Mouse (Mus musculus) lung, embryonic 14.5 days (tissue): Measurements from ENCODE around the gene Tedc2. TPM values are rescaled to one million over a fixed set of nuclear protein-coding genes. Genes with fewer than 3 reads are reported as not detected.

Experiments used
- ATAC-seq: fragments of 200-750 bp; cut with Nextera tagmentation; 2 replicates; pipeline ENCODE4 v1.8.0; 2017; ENCODE audit warnings: mild to moderate bottlenecking, moderate TSS enrichment, moderate library complexity; ENCODE audit not compliant: insufficient read depth
- DNase-seq: peaks from one replicate; pipeline ENCODE4 v3.0.0-alpha.2; 2015
- H3K27ac ChIP-seq: fragments of 300-500 bp; sonication (generic); 2 replicates; pipeline ENCODE4 v1.5.1; 2014; ENCODE audit warnings: low read depth, mild to moderate bottlenecking, moderate library complexity
- H3K27me3 ChIP-seq: fragments of 300-500 bp; sonication (generic); 2 replicates; pipeline ENCODE4 v1.6.1; 2014; ENCODE audit warnings: low read length, control low read depth; ENCODE audit not compliant: insufficient read depth
- H3K36me3 ChIP-seq: fragments of 300-500 bp; sonication (generic); 2 replicates; pipeline ENCODE4 v1.6.1; 2014; ENCODE audit warnings: control low read depth; ENCODE audit not compliant: insufficient read depth
- H3K4me1 ChIP-seq: fragments of 300-500 bp; sonication (generic); 2 replicates; pipeline ENCODE4 v1.6.1; 2014; ENCODE audit warnings: antibody characterized with exemption, control low read depth; ENCODE audit not compliant: insufficient read depth
- H3K4me2 ChIP-seq: fragments of 300-500 bp; sonication (generic); 2 replicates; pipeline ENCODE4 v1.6.1; 2014; ENCODE audit warnings: mild to moderate bottlenecking
- H3K4me3 ChIP-seq: fragments of 300-500 bp; sonication (generic); 2 replicates; pipeline ENCODE4 v1.5.1; 2014; ENCODE audit warnings: low read depth, low read length
- H3K9ac ChIP-seq: fragments of 300-500 bp; sonication (generic); 2 replicates; pipeline ENCODE4 v1.6.1; 2014
- H3K9me3 ChIP-seq: fragments of 300-500 bp; sonication (generic); 2 replicates; pipeline ENCODE4 v1.6.1; 2016; ENCODE audit warnings: low read depth, low read length, control low read depth
- CTCF ChIP-seq: IDR thresholded peaks from 2 replicates; pipeline ENCODE4 v1.5.1; 2016; ENCODE audit warnings: antibody characterized with exemption, low read depth
- WGBS: fragments of 180-500 bp; shearing (Covaris S2); extraction: QIAGEN DNeasy Blood & Tissue Kit; methylation state at CpG from one replicate; pipeline ENCODE4 v1.1.7; 2014; 5-methylcytosine and 5-hydroxymethylcytosine counted together
- polyA plus RNA-seq: library from polyadenylated mRNA; unstranded; fragments of >200 nt; fragmentation: Nextera tagmentation; extraction: Ambion mirVana; gene quantifications from 2 replicates; pipeline ENCODE4 v1.2.1, GENCODE M21; 2014

Tedc2 gene
- polyA plus RNA-seq, 1 experiment from 2014 or later = 15.2 TPM

DNA sequence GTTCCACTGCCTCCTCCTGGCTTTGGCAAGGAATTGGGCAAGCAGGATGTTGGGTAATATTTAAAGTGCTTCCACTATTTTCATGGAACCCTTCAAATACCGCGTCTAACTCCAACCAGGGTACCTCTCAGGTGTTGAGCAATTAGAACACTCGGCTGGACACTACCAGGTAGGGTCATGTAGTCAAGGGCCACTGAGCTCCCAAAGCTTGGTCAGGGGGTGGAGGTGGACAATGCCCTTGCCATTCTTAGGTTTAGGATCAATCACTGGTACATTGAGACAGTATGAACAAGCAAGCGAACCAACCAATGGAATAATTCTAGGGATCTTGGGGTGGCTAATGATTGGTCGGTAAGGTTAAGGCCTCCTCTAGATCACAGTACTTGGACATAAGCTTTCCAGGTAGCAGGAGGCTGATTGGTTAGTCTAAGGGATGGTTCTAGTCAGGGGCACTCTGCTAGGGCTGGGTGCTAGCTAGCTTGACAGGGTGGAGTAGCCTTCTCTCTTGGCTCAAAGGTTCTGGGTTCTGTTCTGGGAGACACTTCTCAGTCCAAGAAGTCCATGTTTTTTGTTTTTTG lies 8.1 kb downstream of the Tedc2 start:
- Histone ChIP-seq H3K4me3 (peak overlapping the region; percentile 51), H3K27me3 (peaks cover 13% of the 10 kb centered on the region), H3K9ac (no peak overlapping the region), H3K27ac (peak overlapping the region; percentile 88; the same call in 1 of the 2 replicates), H3K36me3 (peaks cover 25% of the 10 kb centered on the region), H3K4me1 (peaks cover 38% of the 10 kb centered on the region), H3K4me2 (peak overlapping the region; percentile 97), H3K9me3 (no peaks in the 10 kb centered on the region)
- ATAC-seq (no peak), DNase-seq (no peak)
- 28% methylated on average over 5 of the region's 5 CpGs for WGBS
- no peak; the same call in none of the 2 replicates for TF ChIP-seq CTCF

DNA sequence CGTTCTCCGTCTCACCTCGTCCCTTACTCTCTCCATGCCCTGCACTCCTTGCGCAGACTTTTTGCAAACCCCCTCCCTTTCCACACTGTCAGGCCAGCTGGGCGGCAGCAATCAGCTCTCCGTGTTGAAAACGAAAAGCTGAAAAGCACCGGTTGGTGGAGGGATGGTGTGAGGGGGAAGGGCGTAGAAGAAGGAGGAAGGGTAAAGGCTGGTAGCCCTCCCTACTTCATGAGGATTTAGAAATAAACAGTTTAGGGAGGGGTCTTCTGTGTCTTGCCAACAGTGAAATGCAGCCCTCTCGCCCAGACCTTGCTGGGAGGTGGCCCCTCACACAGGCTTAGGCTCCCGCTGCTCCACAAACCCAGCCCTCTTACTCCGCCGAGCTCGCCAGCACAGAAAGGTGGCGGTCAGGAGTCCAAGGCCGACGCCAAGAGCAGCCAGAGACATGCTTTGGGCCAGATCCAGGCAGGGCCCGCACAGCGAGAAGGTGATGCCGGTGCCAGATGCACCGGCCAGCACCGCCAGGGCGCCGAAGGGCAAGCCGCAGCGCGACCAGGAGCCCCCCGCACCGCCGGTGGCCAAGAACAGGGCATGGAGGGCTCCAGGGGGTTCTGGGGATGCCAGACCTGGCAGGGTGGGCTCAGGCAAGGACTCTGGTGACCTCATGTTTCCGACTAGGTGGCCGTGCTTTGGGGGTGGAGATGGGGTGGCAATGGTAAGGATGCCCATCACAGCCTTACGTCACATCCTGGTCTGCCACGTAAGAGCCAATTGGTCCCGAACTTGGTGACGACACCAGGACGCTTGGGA lies 8.8 kb downstream of the Tedc2 start:
- Histone ChIP-seq H3K4me2 (peak overlapping the region; percentile 97), H3K4me3 (peak overlapping the region; percentile 51), H3K9me3 (no peaks in the 10 kb centered on the region), H3K27me3 (peaks cover 17% of the 10 kb centered on the region), H3K27ac (peak overlapping the region; percentile 88), H3K9ac (peak overlapping the region; percentile 69), H3K36me3 (peaks cover 19% of the 10 kb centered on the region), H3K4me1 (peaks cover 44% of the 10 kb centered on the region)
- TF ChIP-seq CTCF = 0 out of 2 replicates have a peak, but pooled peaks have one; percentile 50
- DNase-seq (peak; percentile 86), ATAC-seq (peak; percentile 23)
- 2% methylated on average over 37 of the region's 37 CpGs for WGBS

DNA sequence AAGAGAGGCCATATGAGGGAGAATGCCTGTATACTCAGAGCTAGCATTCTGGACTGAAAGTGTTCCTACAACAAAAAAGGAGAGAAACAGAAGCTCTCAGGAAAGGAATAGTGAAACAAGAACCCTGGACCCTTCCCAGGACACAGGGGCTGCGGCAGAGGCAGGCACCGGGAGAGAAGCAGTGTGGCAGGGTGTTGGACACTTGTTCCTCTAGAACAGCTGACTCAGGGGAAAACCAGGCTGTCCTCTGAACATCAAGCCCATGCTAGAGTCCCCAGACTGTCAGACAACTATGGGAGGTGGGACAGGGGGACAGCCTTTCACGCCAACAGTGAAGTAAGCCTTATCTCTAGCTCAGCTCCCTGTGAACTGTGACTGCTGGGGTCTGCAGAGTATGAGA lies 10.1 kb downstream of the Tedc2 start:
- Histone ChIP-seq H3K9ac (no peak overlapping the region), H3K4me2 (peak overlapping the region; percentile 97; the same call in 1 of the 2 replicates)
- no peak for DNase-seq

DNA sequence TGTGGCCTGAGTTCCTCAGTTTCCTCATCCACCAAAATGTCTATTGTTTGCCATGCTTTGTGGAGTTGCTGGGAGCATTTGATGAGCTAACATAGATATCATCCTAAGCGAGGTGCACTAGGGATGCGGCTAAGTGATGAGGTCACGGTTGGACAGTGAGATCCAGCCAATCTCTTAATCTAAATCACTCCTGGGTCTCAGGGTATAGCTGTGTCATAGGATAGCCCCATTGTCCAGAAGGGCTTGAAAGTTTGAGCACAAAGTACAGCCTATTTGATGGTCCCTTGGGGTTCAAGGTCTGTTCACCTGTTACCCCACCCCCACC lies 10.8 kb downstream of the Tedc2 start:
- Histone ChIP-seq H3K36me3 (peaks cover under 1% of the 10 kb centered on the region; the same call in 1 of the 2 replicates), H3K4me2 (peak overlapping the region; percentile 96), H3K27me3 (peaks cover 20% of the 10 kb centered on the region), H3K9ac (no peak overlapping the region), H3K9me3 (no peaks in the 10 kb centered on the region), H3K27ac (peak overlapping the region; percentile 96), H3K4me1 (peaks cover 54% of the 10 kb centered on the region), H3K4me3 (no peak overlapping the region)
- no peak for TF ChIP-seq CTCF
- DNase-seq = no peak
- 69% methylated on average over 3 of the region's 3 CpGs for WGBS
- no peak for ATAC-seq

More for the DNA sequence above, 10.1 kb downstream of the Tedc2 start:
- Histone ChIP-seq H3K27me3 (peaks cover 20% of the 10 kb centered on the region), H3K9me3 (no peaks in the 10 kb centered on the region), H3K36me3 (peaks cover 7% of the 10 kb centered on the region), H3K27ac (peak overlapping the region; percentile 88; the same call in 1 of the 2 replicates), H3K4me1 (peaks cover 54% of the 10 kb centered on the region), H3K4me3 (no peak overlapping the region)
- ATAC-seq = no peak
- 66% methylated on average over 3 of the region's 3 CpGs for WGBS
- TF ChIP-seq CTCF = no peak

DNA sequence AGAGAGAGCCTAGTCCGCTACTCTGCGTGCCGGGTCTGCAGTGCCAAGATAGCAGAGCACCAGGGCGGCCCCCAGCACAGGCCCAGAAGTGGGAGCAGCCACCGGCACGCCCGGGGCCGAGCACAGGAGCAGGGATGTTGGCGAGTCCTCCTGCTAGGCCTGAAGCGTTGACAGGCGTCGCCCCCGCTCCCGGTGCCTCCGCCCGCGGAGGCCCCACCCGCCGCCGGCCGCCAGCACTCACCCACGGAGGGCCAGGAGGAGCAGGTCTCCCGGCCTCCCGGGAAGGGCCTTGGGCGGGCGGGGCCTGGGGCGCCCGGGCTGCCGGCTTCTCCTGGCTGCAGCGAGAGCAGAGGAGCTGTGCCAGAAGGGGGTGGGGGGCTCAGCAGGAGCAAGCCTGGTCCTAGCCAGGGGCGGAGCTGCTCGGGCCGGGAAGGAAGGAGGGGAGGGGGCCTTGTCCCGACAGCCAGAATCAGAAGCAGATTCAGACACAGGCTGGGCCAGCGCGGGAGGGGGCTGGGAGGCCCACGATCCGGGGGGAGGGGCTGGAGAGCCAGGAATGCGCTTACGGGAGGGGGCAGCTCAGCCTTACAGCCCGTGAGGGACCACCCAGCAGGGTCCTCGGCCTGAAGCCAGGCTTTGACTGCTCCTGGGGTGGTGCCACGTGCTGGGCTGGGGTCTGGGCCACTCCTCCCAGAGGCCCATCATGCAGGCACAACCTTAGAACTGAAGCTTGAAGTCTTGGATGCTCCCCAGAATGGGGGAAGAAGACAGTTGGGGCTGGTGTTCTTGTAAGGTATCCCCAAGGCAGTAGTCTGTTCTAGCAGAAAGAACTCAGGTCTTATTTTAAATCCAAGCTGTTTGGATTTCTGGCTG lies 11.4 kb downstream of the Tedc2 start, which contains the start of gene Ntn3:
Gene Ntn3 (minus strand): TSS at position 489 of the 873 bp plus-strand sequence.
- ATAC-seq (peak; percentile 65), DNase-seq (peak; percentile 92)
- TF ChIP-seq CTCF = no peak
- Histone ChIP-seq H3K27me3 (peaks cover 20% of the 10 kb centered on the region), H3K9me3 (no peaks in the 10 kb centered on the region), H3K4me3 (peak within 1 kb of the TSS; percentile 71), H3K36me3 (no peaks in the 10 kb centered on the region), H3K4me1 (peaks cover 58% of the 10 kb centered on the region), H3K9ac (peak within 1 kb of the TSS; percentile 69), H3K4me2 (peak within 1 kb of the TSS; percentile 96), H3K27ac (peak within 1 kb of the TSS; percentile 96)
- WGBS = under 1% methylated on average over 36 of the region's 43 CpGs

DNA sequence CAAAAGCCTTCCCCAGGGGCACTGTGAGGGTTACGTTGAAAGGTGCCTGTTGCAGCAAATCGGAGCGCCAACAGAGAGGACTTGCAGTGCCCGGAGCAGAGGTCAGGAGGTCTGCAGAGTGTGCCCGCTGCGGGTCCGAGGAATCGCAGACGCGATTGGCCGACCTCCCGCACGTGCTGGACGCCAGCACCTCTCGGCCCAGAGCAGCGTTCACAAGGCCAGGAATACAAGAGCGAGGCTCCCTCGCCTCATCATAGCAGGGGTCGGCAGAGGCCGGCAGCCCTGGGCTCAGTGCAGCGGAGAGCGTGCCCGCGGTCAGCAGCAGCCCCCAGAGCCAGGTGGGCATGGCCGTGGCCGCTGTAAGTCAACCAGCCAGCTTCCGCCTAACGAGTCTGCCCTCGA lies 12.0 kb downstream of the Tedc2 start:
- Histone ChIP-seq H3K27me3 (peaks cover 20% of the 10 kb centered on the region), H3K27ac (peak overlapping the region; percentile 96), H3K4me3 (peak overlapping the region; percentile 71), H3K4me1 (peaks cover 61% of the 10 kb centered on the region), H3K36me3 (no peaks in the 10 kb centered on the region), H3K9me3 (no peaks in the 10 kb centered on the region), H3K4me2 (peak overlapping the region; percentile 96), H3K9ac (peak overlapping the region; percentile 69)
- peak; percentile 1; the same call in 1 of the 2 replicates for ATAC-seq
- no peak for TF ChIP-seq CTCF
- 3% methylated on average over 29 of the region's 29 CpGs for WGBS
- no peak for DNase-seq
